Comparison of ENCODE assay signal across 10 mouse cellular contexts in the genomic region with DNA sequence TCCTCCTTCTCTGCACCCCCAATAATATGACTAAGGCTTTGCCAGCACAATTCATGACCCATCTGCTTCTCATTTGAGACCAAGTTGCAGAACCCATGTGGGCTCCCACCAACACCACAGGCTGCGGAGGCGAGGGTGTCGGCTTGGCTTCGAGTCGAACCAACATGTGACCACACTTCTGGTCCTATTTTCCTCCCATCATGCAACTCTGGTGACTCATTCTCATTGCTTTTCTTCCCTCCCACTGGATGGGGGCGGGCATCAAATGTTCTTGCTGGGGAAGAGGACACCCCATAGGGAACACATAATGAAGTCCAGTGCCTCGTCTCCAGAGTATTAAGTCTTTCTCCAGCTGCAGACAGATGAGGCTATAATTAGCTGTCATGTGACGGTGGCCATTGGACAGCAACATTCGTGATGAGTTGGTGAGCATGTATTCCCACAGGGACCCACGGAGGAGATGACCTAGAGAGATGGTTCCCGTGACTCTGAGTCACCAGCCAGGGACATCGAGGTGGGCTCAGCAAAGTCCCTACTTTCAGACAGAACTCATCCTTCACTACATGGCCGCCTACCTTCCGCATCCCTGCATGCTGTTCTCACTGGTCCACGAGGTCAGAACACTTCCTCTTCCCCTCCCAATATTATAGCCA. TPM values are rescaled to one million over a fixed set of nuclear protein-coding genes. Genes with fewer than 3 reads are reported as not detected.
A peak's percentile ranks its signal among the peaks of the same experiment; 100 is the strongest.
DNase-seq lines count a peak whose midpoint lies in the region; ATAC-seq and TF ChIP-seq lines count a peak whose summit lies in the region.
"Had no signal": no experiment of that assay in that cellular context is flagged by ENCODE, and none has a peak within 500 bp of the region (broad histone marks: within the 10 kb centered on the region; RNA-seq: fewer than 3 reads in every experiment).

No protein-coding gene starts in this region.

- no peaks in the 10 kb centered on the region for H3K9me3 ChIP-seq in heart, postnatal 0 days (replicated peaks; ENCODE audit: control insufficient read depth, low read length)
- H3K9me3 ChIP-seq in hindbrain, embryonic 12.5 days (replicated peaks): no peaks in the 10 kb centered on the region
- H3K9me3 ChIP-seq: G1E had no signal

- peaks cover 78% of the 10 kb centered on the region for H3K4me1 ChIP-seq in heart, postnatal 0 days (ENCODE audit: control insufficient read depth, insufficient read depth)
- H3K4me1 ChIP-seq in hindbrain, embryonic 12.5 days: peaks cover 11% of the 10 kb centered on the region

- intact Hi-C loops in left cerebral cortex, postnatal 14 days (cut with DNase I): no loop called here

- peak; percentile 21 for DNase-seq in 416B (ENCODE audit: low read depth)
- peak; percentile 89 to 91 for DNase-seq in frontal cortex, adult 2 months (ENCODE audit: extremely low spot score in 1 of 2, low spot score in 1 of 2)
- DNase-seq in heart, postnatal 0 days (ENCODE audit: low spot score): no peak
- peak; percentile 67 to 83 for DNase-seq in left cerebral cortex, postnatal 14 days (ENCODE audit: low spot score in 2 of 2)
- DNase-seq in spleen, postnatal 4 days (ENCODE audit: low spot score in 2 of 2): no peak
- DNase-seq in yolk sac, embryonic 10.5 days (ENCODE audit: low spot score): no peak
- DNase-seq in urinary bladder, postnatal 4 days (ENCODE audit: low spot score in 2 of 2): no peak
- DNase-seq: spleen, adult 18-20 months had no signal

- no peaks in the 10 kb centered on the region for H3K27me3 ChIP-seq in heart, postnatal 0 days (ENCODE audit: control insufficient read depth, insufficient read depth, low read length)
- H3K27me3 ChIP-seq in hindbrain, embryonic 12.5 days: no peaks in the 10 kb centered on the region

- no peak for TF ChIP-seq CTCF in heart, postnatal 0 days (IDR thresholded peaks at IDR 0.05; ENCODE audit: low read depth)

- H3K36me3 ChIP-seq in heart, postnatal 0 days (replicated peaks; ENCODE audit: control insufficient read depth, insufficient read depth, low read length): no peaks in the 10 kb centered on the region
- no peaks in the 10 kb centered on the region for H3K36me3 ChIP-seq in hindbrain, embryonic 12.5 days
- H3K36me3 ChIP-seq: G1E had no signal

- H3K27ac ChIP-seq in heart, postnatal 0 days (ENCODE audit: low read depth): peak overlapping the region; percentile 17
- H3K27ac ChIP-seq in hindbrain, embryonic 12.5 days: no peak overlapping the region

- WGBS in heart, postnatal 0 days: 55% methylated on average over 15 of the region's 15 CpGs
- WGBS in hindbrain, embryonic 12.5 days: 87% methylated on average over 15 of the region's 15 CpGs

- H3K4me2 ChIP-seq in heart, postnatal 0 days (ENCODE audit: low read depth, low read length): no peak overlapping the region
- no peak overlapping the region for H3K4me2 ChIP-seq in hindbrain, embryonic 12.5 days (replicated peaks)

- H3K4me3 ChIP-seq in heart, postnatal 0 days (ENCODE audit: low read depth, low read length): no peak overlapping the region
- no peak overlapping the region for H3K4me3 ChIP-seq in hindbrain, embryonic 12.5 days

- TF ChIP-seq EP300 in heart, postnatal 0 days (IDR thresholded peaks at IDR 0.05; ENCODE audit: low read depth): no peak

- ATAC-seq in heart, postnatal 0 days (ENCODE audit: insufficient read depth, low read depth): peak; percentile 40
- ATAC-seq in hindbrain, embryonic 12.5 days (ENCODE audit: low FRiP score): no peak

- H3K9ac ChIP-seq in heart, postnatal 0 days (replicated peaks; ENCODE audit: low read depth, low read length): no peak overlapping the region
- no peak overlapping the region for H3K9ac ChIP-seq in hindbrain, embryonic 12.5 days

RNA-seq across cellular contexts. Expression of a gene that starts 39.0 kb away (rescaled TPM):
- polyA plus RNA-seq in frontal cortex, adult 2 months (2012; rRNA removed): 34.3 and 39.7 TPM in 2 replicates
- total RNA-seq in heart, postnatal 0 days (2014; rRNA removed; ENCODE audit: low replicate concordance): 315 and 329 TPM in 2 replicates
- polyA plus RNA-seq in heart, postnatal 0 days (2015; fragmentation: Nextera tagmentation; extraction: Ambion mirVana): 87.7 and 98.5 TPM in 2 replicates
- 10 to 100 TPM; 72.4 to 78.6 TPM for total RNA-seq in left cerebral cortex, postnatal 14 days (2021)
- polyA plus RNA-seq in hindbrain, embryonic 12.5 days (2016; fragmentation: Nextera tagmentation; extraction: Ambion mirVana): 74.6 and 82.2 TPM in 2 replicates
- polyA plus RNA-seq: G1E had no signal

RNA-seq across cellular contexts. Expression of a gene that starts 39.0 kb away (rescaled TPM):
- polyA plus RNA-seq in frontal cortex, adult 2 months (2012; rRNA removed): 31.8 and 43.2 TPM in 2 replicates
- 921 and 1,061 TPM in 2 replicates for total RNA-seq in heart, postnatal 0 days (2014; rRNA removed; ENCODE audit: low replicate concordance)
- 163 and 191 TPM in 2 replicates for polyA plus RNA-seq in heart, postnatal 0 days (2015; fragmentation: Nextera tagmentation; extraction: Ambion mirVana)
- 100 to 1,000 TPM; 108 to 118 TPM for total RNA-seq in left cerebral cortex, postnatal 14 days (2021)
- 157 TPM in 2 replicates for polyA plus RNA-seq in hindbrain, embryonic 12.5 days (2016; fragmentation: Nextera tagmentation; extraction: Ambion mirVana)
- polyA plus RNA-seq: G1E had no signal

Comparison
In these comparisons a context has a peak if more than half of its experiments do, and no peak if none do; other contexts are left out.
1. DNase-seq: peak in 416B (single experiment), frontal cortex, adult 2 months (2 of 2) and left cerebral cortex, postnatal 14 days (2 of 2); none in heart, postnatal 0 days (single experiment), spleen, postnatal 4 days (0 of 2), yolk sac, embryonic 10.5 days (single experiment) and urinary bladder, postnatal 4 days (0 of 2).